8 mouse cellular contexts compared by ENCODE assay signal in the genomic region with DNA sequence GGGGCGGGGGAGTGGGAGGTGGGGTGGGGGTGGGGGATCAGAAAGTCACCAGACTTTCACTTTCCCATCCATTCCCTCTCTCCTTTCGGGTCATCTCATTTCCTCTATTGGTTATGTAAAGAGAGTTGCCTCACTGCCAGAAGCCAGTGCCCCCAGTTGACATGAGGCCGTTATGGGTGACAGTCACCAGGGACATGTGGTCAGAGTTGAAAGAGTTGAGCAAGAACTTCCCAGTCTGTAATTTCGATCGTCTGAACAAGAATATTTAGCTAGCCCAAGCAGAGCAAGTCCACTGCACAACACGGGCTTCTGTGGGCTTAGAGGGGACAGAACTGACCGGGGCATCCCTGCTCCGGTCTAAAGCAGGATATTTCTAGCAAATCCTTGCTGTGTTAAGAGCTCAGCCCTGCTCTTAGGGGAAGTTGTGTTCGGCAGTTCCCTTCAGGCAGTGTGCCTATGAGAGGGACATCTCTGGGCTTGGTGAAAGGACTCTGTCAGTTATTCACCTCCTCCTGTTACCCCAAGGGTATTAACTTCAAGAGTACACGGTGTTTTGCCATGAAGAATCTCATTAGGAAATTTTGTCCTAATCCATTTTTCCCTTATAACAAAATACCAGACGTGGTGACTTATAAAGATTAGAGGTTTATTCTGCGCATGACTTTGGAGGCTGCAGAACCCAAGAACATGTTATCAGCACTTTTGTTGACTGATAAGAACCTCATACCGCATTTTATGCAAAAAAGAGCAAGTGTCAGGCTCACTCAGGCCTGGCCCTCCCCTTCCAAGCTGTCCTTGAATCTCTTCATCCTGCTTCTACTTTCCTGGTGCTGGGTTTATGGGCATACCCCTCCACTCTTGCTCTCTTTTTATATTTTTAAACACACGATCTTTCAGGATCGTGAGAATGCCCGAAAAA. TPM values are rescaled to one million over a fixed set of nuclear protein-coding genes. Genes with fewer than 3 reads are reported as not detected.
DNase-seq lines count a peak whose midpoint lies in the region; TF ChIP-seq lines count a peak whose summit lies in the region.

No protein-coding gene starts in this region.

- DNase-seq in spleen, adult 18-20 months, result peak; percentile 9 to 22
- DNase-seq in spleen, adult 12 weeks (ENCODE audit: low spot score), result no peak
- DNase-seq in heart, postnatal 14 days, result peak; percentile 7 to 10
- peak; percentile 30 for DNase-seq in lung, postnatal 10 days
- DNase-seq in splenic B cell, adult 2 months (ENCODE audit: low read depth, low spot score), result peak; percentile 35
- no peak for DNase-seq in urinary bladder, adult 18-20 months (ENCODE audit: low spot score in 2 of 2)
- no peak for DNase-seq in thymus, adult 2 months
- no peak for DNase-seq in left cerebral cortex, postnatal 10 days (ENCODE audit: extremely low spot score in 1 of 2, low spot score in 2 of 2)

- TF ChIP-seq CTCF in thymus, adult 2 months (IDR thresholded peaks at IDR 0.05; ENCODE audit: borderline replicate concordance, control insufficient read depth, extremely low read depth, insufficient read depth, low read length, poor library complexity), result no peak

- no peaks in the 10 kb centered on the region for H3K27me3 ChIP-seq in splenic B cell, adult 2 months (ENCODE audit: control insufficient read depth, insufficient read depth, low read length, poor library complexity, severe bottlenecking)
- H3K27me3 ChIP-seq in thymus, adult 2 months (ENCODE audit: control insufficient read depth, insufficient read depth, low read length), result no peaks in the 10 kb centered on the region

- H3K36me3 ChIP-seq in splenic B cell, adult 2 months (ENCODE audit: control insufficient read depth, insufficient read depth, low read length, poor library complexity, severe bottlenecking), result no peaks in the 10 kb centered on the region
- H3K36me3 ChIP-seq in thymus, adult 2 months (ENCODE audit: control insufficient read depth, insufficient read depth, low read length), result no peaks in the 10 kb centered on the region

- H3K4me3 ChIP-seq in thymus, adult 2 months (ENCODE audit: control insufficient read depth, insufficient read depth, low read length), result no peak overlapping the region

- no peak for TF ChIP-seq POLR2A in thymus, adult 2 months (IDR thresholded peaks at IDR 0.05; ENCODE audit: control insufficient read depth, extremely low read depth, insufficient read depth, low read length, poor library complexity)

- intact Hi-C loops in heart, postnatal 14 days (cut with DNase I), result loop anchor here (5.0 kb wide), 1 partner anchor 40 kb away; a partner anchor contains a TSS
- intact Hi-C loops in left cerebral cortex, postnatal 10 days (cut with DNase I), result no loop called here

- H3K27ac ChIP-seq in thymus, adult 2 months (ENCODE audit: control insufficient read depth, insufficient read depth, low read length), result no peak overlapping the region

- H3K4me1 ChIP-seq in thymus, adult 2 months (replicated peaks; ENCODE audit: control insufficient read depth, insufficient read depth, low read length), result no peaks in the 10 kb centered on the region

- 65% methylated on average over 16 of the region's 16 CpGs for WGBS in thymus, adult 2 months

RNA-seq across cellular contexts. Expression of a gene that starts 42.0 kb away (rescaled TPM):
- 10 to 100 TPM; 15.6 to 18.7 TPM for total RNA-seq in heart, postnatal 14 days (2021)
- 5.7 and 6.5 TPM in 2 replicates for polyA plus RNA-seq in thymus, adult 2 months (2012; rRNA removed)
- 1 to 10 TPM; 4.5 to 4.9 TPM for total RNA-seq in left cerebral cortex, postnatal 10 days (2021)

Comparison
In these comparisons a context has a peak if more than half of its experiments do, and no peak if none do; other contexts are left out.
1. DNase-seq: peak in spleen, adult 18-20 months (2 of 2), heart, postnatal 14 days (2 of 2), lung, postnatal 10 days (single experiment) and splenic B cell, adult 2 months (single experiment); none in spleen, adult 12 weeks (single experiment), urinary bladder, adult 18-20 months (0 of 2), thymus, adult 2 months (single experiment) and left cerebral cortex, postnatal 10 days (0 of 2).